Mouse (Mus musculus) lung, embryonic 15.5 days (tissue): ENCODE measurements at regions not wholly inside any gene's neighbourhood (a gene's known extent, or its start where the extent isn't known, plus 50 kb on each side); places are given as distances from the start of the nearest gene placed in this dataset.

Source experiments
- ATAC-seq: fragments of 200-750 bp; cut with Nextera tagmentation; 2 replicates; pipeline ENCODE4 v1.8.0; 2017; ENCODE audit warnings: moderate number of reproducible peaks, borderline replicate concordance; ENCODE audit not compliant: low FRiP score, low TSS enrichment; ENCODE audit errors: extremely low read depth
- H3K27ac ChIP-seq: fragments of 300-500 bp; sonication (generic); 2 replicates; pipeline ENCODE4 v1.5.1; 2015; ENCODE audit warnings: moderate library complexity, mild to moderate bottlenecking, inconsistent platforms
- H3K27me3 ChIP-seq: fragments of 300-500 bp; sonication (generic); 2 replicates; pipeline ENCODE4 v1.6.1; 2015; ENCODE audit warnings: inconsistent platforms
- H3K36me3 ChIP-seq: fragments of 300-500 bp; sonication (generic); 2 replicates; pipeline ENCODE4 v1.6.1; 2015; ENCODE audit warnings: inconsistent platforms
- H3K4me1 ChIP-seq: fragments of 300-500 bp; sonication (generic); 2 replicates; pipeline ENCODE4 v1.6.1; 2015; ENCODE audit warnings: inconsistent platforms
- H3K4me2 ChIP-seq: fragments of 300-500 bp; sonication (generic); 2 replicates; pipeline ENCODE4 v1.6.1; 2015; ENCODE audit warnings: inconsistent platforms, mild to moderate bottlenecking, moderate library complexity
- H3K4me3 ChIP-seq: fragments of 300-500 bp; sonication (generic); 2 replicates; pipeline ENCODE4 v1.5.1; 2015; ENCODE audit warnings: mild to moderate bottlenecking, inconsistent platforms
- H3K9ac ChIP-seq: fragments of 300-500 bp; sonication (generic); 2 replicates; pipeline ENCODE4 v1.6.1; 2015; ENCODE audit warnings: inconsistent platforms
- H3K9me3 ChIP-seq: fragments of 300-500 bp; sonication (generic); 2 replicates; pipeline ENCODE4 v1.6.1; 2016; ENCODE audit warnings: inconsistent platforms
- WGBS: fragments of 180-500 bp; shearing (Covaris S2); methylation state at CpG from one replicate; pipeline ENCODE4 v1.1.7; 2015; 5-methylcytosine and 5-hydroxymethylcytosine counted together

DNA sequence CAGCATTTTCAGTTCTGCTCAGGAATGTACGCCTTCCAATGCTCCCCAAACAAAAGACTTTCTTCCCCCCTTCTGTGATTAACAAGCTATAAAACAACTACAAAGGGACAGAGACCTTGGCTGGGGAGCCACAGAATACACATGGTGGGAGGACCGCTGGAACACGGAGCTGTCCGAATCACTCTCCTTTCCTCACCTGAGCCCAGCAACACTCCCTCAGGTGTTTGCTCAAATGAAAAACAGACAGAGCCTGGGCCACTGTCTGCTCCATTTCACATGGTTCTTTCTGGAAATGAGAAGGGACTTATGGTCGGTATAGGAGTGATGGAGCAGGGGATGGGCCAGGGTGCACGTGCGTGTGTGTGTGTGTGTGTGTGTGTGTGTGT, 215.9 kb downstream of the Mreg start:
- Histone ChIP-seq H3K9ac (no peak overlapping the region), H3K36me3 (no peaks in the 10 kb centered on the region), H3K27ac (no peak overlapping the region), H3K9me3 (no peaks in the 10 kb centered on the region), H3K4me3 (no peak overlapping the region), H3K4me1 (no peaks in the 10 kb centered on the region), H3K4me2 (no peak overlapping the region), H3K27me3 (no peaks in the 10 kb centered on the region)
- no peak for ATAC-seq
- 70% methylated on average over 7 of the region's 7 CpGs for WGBS

DNA sequence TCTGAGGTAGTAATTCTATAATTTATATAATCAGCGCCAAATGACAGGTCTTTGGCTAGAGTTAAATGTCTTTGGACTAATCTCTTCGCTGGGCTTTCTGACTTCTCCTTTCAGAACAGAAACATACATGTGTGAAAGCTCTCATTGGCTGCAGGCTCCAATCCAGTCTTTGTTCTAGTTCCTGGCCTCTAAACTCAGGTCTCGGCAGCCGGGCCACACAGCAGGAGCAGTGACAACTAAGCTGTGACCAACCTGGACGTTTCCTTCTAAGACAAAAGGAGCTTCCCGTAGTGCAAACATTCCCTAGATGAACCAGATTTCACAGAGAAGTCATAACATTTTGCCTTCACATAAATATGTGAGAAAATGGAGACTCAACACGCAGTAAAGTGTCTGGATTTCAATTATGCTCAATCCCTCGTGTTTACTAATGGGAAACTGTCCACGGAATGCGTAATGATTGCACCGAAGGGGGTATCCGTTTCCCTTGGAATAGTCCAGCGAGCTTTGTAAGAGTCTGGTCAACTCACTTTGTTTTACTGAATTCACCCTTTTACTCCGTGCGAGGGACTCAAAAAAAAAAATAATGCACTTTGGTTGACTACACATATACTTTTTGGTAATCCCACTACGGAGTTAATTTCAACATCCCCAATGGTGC, 216.4 kb downstream of the Mreg start:
- no peaks in the 10 kb centered on the region for H3K9me3 ChIP-seq

DNA sequence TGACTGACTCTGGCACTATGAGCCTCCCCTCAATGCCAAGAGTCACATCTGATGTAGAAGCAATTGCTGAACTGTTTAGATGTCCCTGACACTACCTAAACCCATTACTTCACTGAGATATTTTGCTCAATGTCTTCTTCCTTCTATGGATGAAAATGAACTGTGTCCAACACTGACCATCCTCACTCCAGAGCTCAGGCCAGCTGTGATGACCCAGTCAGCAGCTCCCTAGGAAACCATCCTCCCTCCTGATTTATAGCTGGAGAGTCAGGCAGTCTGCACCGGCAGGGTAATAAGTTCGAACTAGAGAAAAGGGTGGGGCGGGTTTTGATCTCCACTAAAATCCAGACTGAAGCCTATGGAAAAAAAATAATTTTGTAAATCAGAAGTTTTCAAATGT, 221.2 kb downstream of the Mreg start:
- Histone ChIP-seq H3K4me1 (no peaks in the 10 kb centered on the region), H3K9ac (no peak overlapping the region), H3K9me3 (no peaks in the 10 kb centered on the region), H3K27ac (no peak overlapping the region), H3K4me2 (no peak overlapping the region), H3K36me3 (no peaks in the 10 kb centered on the region), H3K4me3 (no peak overlapping the region), H3K27me3 (no peaks in the 10 kb centered on the region)
- ATAC-seq, result no peak
- WGBS, result 66% methylated on average over 3 of the region's 3 CpGs

More for the DNA sequence above, 216.4 kb downstream of the Mreg start:
- no peaks in the 10 kb centered on the region for H3K4me1 ChIP-seq
- H3K27ac ChIP-seq, result no peak overlapping the region
- no peaks in the 10 kb centered on the region for H3K27me3 ChIP-seq
- no peak overlapping the region for H3K9ac ChIP-seq
- H3K4me3 ChIP-seq, result no peak overlapping the region
- no peak for ATAC-seq
- 75% methylated on average over 16 of the region's 16 CpGs for WGBS
- no peak overlapping the region for H3K4me2 ChIP-seq
- H3K36me3 ChIP-seq, result no peaks in the 10 kb centered on the region

DNA sequence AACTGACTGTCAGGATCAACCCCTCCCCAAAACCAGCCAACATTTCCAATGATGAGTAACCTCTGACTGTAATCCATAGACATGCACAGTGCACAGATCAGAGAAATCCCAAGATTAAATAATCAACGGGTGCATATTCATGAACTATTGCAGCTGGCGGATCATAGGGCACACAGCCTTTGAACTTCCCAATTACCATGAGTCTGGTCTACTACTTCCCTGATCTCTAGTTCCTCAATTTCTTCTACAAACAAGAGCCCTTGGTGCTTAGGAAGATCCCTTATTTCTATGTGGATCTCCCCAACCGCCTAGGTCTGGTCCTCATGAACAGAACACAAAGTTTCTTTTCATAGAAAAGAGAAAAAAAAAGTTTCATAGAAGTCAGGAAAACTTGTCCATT, 224.0 kb downstream of the Mreg start:
- 89% methylated on average over 3 of the region's 3 CpGs for WGBS
- no peaks in the 10 kb centered on the region for H3K36me3 ChIP-seq
- no peak overlapping the region for H3K4me2 ChIP-seq
- no peak for ATAC-seq
- H3K9me3 ChIP-seq, result no peaks in the 10 kb centered on the region
- no peak overlapping the region for H3K9ac ChIP-seq
- H3K4me1 ChIP-seq, result 0 out of 2 replicates have a peak, but pooled peaks cover 6% of the 10 kb centered on the region
- no peaks in the 10 kb centered on the region for H3K27me3 ChIP-seq
- H3K27ac ChIP-seq, result no peak overlapping the region
- no peak overlapping the region for H3K4me3 ChIP-seq

DNA sequence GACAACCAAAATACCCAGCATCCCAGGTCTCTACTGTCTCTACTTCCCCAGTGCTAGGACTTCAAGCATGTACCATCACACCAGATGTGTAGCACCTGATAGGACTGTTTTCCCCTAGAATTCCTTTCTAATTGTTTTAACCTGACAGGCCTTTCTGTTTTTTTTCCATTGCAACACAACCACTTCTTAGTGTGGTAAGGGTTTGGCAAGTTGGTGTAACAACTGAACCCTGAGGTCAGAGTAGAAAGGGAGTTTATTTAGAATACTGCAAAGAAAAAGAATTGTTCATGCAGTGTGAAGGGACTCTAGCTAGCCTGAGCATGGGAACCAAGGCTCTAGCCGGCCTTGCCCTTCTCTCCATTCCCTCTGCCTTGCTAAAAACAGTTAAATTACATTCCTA, 226.1 kb downstream of the Mreg start:
- WGBS, result 74% methylated on average over 1 of the region's 1 CpGs

DNA sequence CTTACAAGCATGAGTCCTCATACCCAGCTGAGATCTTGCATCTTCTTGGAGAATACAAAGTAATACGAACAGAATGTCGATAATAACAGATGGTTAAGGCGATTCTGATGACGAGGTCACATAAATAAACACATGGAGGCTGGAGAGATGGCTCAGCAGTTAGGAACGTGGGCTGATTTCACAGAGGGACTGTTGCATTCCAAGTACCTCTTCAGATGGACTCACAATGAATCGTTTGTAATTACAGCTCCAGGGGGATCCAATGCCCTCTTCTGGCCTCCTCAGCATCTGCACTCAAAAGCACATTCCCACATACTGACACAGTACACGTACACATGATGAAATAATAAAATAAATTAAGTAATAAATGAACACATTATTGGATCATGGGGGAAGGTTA, 228.3 kb downstream of the Mreg start:
- Histone ChIP-seq H3K27me3 (no peaks in the 10 kb centered on the region), H3K4me1 (0 out of 2 replicates have a peak, but pooled peaks cover 6% of the 10 kb centered on the region), H3K9ac (no peak overlapping the region), H3K4me3 (no peak overlapping the region), H3K9me3 (no peaks in the 10 kb centered on the region), H3K4me2 (no peak overlapping the region), H3K27ac (0 out of 2 replicates have a peak overlapping the region, but pooled peaks have one; percentile 31), H3K36me3 (no peaks in the 10 kb centered on the region)
- WGBS, result 63% methylated on average over 7 of the region's 7 CpGs
- no peak for ATAC-seq

More for the DNA sequence above, 226.1 kb downstream of the Mreg start:
- Histone ChIP-seq H3K9me3 (no peaks in the 10 kb centered on the region), H3K27me3 (no peaks in the 10 kb centered on the region), H3K4me1 (0 out of 2 replicates have a peak, but pooled peaks cover 6% of the 10 kb centered on the region), H3K27ac (no peak overlapping the region), H3K9ac (no peak overlapping the region), H3K4me3 (no peak overlapping the region), H3K4me2 (no peak overlapping the region), H3K36me3 (no peaks in the 10 kb centered on the region)
- no peak for ATAC-seq

DNA sequence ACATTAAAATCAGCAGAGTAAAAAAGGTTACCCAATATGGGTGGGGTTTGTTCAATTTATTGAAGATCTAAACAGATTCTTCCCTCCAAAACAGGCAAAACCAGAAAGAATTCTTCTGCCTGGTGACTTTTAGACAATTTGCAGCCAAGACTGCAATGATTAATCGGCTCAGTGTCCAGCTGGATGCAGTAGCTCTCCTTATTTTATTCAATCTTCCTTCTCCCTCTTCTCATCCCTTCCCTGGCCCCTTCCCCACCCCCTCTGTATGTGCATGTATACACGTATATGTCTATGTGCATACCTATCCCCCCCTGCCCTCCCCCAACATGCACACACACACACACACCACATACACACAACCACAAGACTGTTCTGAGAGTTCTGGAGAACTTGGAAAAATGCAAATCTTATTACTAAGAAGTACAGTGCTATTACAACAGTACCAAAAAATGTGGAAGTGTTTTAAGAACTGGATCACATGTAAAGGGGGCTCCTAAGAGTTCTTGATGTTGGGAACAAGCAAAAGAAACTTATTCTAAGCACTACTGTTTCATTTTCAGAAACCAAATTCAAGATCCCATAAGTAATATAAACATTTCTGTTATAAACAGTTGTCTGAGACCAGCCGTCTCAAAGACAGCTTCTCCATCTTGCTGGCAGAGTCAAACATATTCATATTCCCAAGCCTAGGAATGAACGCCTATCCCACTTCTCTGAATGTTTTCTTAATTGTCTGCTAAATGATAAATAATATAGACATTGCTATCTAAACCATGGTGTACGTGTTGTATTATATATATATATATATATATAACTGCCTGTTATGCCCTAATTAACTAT, 229.5 kb downstream of the Mreg start:
- no peaks in the 10 kb centered on the region for H3K36me3 ChIP-seq
- H3K9ac ChIP-seq, result no peak overlapping the region
- H3K4me3 ChIP-seq, result no peak overlapping the region
- WGBS, result 40% methylated on average over 5 of the region's 5 CpGs
- 0 out of 2 replicates have a peak, but pooled peaks cover 6% of the 10 kb centered on the region for H3K4me1 ChIP-seq
- no peaks in the 10 kb centered on the region for H3K27me3 ChIP-seq
- H3K9me3 ChIP-seq, result no peaks in the 10 kb centered on the region
- peak overlapping the region; percentile 67; the same call in 1 of the 2 replicates for H3K27ac ChIP-seq
- peak; percentile 74; the same call in 1 of the 2 replicates for ATAC-seq
- no peak overlapping the region for H3K4me2 ChIP-seq

DNA sequence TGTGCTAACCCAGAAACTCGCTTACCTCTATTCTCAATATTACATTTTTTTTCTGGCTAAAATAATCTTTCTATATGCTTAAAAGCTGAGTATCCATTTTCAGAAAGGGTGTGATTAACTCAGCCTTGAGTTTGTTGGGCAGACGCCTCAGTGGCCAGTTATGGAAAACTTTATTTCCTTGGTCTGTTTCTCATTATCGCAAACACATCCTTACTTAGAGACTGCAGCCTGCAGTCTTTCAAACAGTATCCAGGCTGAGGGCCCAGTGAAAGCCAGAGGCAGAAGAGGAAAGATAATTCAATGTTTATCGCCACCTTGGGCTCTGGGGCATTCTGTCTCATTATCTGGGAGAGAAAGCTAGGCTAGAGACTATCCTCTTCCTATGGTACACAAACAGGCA, 231.5 kb downstream of the Mreg start:
- WGBS, result 84% methylated on average over 4 of the region's 4 CpGs
- Histone ChIP-seq H3K4me2 (no peak overlapping the region), H3K4me1 (0 out of 2 replicates have a peak, but pooled peaks cover 6% of the 10 kb centered on the region), H3K27me3 (no peaks in the 10 kb centered on the region), H3K4me3 (no peak overlapping the region), H3K36me3 (no peaks in the 10 kb centered on the region), H3K9ac (no peak overlapping the region), H3K9me3 (no peaks in the 10 kb centered on the region), H3K27ac (no peak overlapping the region)
- no peak for ATAC-seq

DNA sequence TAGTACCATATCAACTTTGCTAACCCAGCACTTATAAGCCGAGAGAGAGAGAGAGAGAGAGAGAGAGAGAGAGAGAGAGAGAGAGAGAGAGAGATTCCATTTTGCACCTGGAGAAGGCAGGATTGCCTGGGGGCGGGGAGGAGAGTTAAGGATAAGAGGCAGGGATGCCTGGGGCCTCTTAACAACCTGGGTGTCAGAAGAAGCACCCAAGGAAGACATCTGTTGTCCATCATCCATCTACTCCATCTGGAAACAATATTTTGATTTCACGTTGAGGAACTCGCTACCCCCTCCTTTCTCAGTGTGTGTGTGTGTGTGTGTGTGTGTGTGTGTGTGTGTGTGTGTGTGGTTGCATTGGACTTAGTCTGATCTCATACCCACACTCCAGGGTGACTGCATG, 232.8 kb downstream of the Mreg start:
- no peak overlapping the region for H3K4me2 ChIP-seq
- no peak for ATAC-seq
- H3K9ac ChIP-seq, result no peak overlapping the region
- no peak overlapping the region for H3K4me3 ChIP-seq
- H3K9me3 ChIP-seq, result no peaks in the 10 kb centered on the region
- no peaks in the 10 kb centered on the region for H3K36me3 ChIP-seq
- H3K27ac ChIP-seq, result no peak overlapping the region
- 62% methylated on average over 4 of the region's 4 CpGs for WGBS
- no peaks in the 10 kb centered on the region for H3K27me3 ChIP-seq
- H3K4me1 ChIP-seq, result 0 out of 2 replicates have a peak, but pooled peaks cover 6% of the 10 kb centered on the region

DNA sequence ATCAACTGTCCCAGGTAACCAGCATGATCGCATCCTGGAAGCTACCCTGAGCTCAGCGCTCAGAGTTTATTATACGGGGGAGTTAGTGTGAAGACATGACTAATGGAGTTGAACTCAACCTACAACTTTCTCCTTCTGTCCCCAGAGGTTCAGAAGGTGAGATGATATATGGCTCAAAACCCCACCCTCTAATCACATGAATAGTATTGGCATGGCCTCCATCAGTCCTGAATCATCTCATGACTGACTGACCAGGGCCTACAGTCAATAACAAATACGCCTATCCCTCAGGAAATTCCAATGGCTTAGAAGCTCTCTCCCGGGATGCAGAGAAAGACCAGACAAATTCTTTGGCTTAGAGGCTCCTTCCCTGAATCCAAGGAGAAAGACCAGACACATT, 234.7 kb downstream of the Mreg start:
- H3K27me3 ChIP-seq, result no peaks in the 10 kb centered on the region
- H3K4me1 ChIP-seq, result no peaks in the 10 kb centered on the region
- no peak overlapping the region for H3K9ac ChIP-seq
- WGBS, result 82% methylated on average over 5 of the region's 5 CpGs
- H3K4me2 ChIP-seq, result no peak overlapping the region
- H3K27ac ChIP-seq, result no peak overlapping the region
- no peaks in the 10 kb centered on the region for H3K36me3 ChIP-seq
- no peaks in the 10 kb centered on the region for H3K9me3 ChIP-seq
- no peak for ATAC-seq
- H3K4me3 ChIP-seq, result no peak overlapping the region

DNA sequence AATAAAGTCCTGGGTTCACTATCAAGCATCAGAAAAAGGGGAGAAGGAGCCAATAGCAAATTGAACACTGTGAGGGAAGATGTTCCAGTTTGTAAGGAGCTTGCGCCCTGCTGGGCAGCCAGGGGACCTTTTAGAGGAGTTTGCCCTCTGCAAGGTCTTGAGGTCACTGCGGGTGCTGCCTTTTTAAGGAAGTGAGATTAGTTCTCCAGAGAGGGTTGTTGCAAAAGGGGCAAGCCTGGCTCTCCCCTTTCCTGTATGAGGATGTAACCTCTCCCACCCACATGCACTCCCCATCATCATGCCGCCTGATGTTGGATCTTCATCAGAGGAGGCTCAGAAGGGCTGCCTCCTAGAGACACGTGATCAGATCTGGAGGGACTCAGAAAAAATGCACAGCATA, 237.4 kb downstream of the Mreg start:
- Histone ChIP-seq H3K4me3 (no peak overlapping the region), H3K9me3 (no peaks in the 10 kb centered on the region), H3K4me1 (no peaks in the 10 kb centered on the region), H3K4me2 (no peak overlapping the region), H3K27me3 (no peaks in the 10 kb centered on the region), H3K36me3 (no peaks in the 10 kb centered on the region), H3K9ac (no peak overlapping the region), H3K27ac (no peak overlapping the region)
- WGBS, result 66% methylated on average over 4 of the region's 4 CpGs
- no peak for ATAC-seq

DNA sequence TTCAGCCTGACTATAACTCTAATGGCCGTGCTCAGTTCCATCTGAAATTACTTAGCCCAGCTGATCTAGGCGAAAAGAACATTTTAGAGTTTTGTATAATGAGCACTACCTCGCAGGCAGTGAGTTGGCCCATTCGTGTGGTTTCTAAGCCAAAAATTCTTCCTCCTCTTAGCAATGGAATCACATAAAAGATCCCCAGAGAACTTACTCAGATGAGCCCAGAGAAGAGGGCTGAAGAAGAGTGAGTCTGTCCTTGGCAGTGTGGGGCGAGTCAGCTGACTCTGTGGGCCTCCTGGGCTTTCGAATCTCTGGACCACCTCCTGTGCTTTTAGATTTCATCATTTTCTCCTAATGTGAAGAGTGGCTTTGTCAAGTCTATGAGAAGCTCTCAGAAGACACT, 240.2 kb downstream of the Mreg start:
- 72% methylated on average over 6 of the region's 6 CpGs for WGBS
- no peak overlapping the region for H3K4me2 ChIP-seq
- no peak overlapping the region for H3K4me3 ChIP-seq
- no peak overlapping the region for H3K9ac ChIP-seq
- H3K4me1 ChIP-seq, result no peaks in the 10 kb centered on the region
- ATAC-seq, result no peak
- no peak overlapping the region for H3K27ac ChIP-seq
- H3K27me3 ChIP-seq, result no peaks in the 10 kb centered on the region
- H3K36me3 ChIP-seq, result no peaks in the 10 kb centered on the region
- no peaks in the 10 kb centered on the region for H3K9me3 ChIP-seq
